Mouse (Mus musculus) MEL (cell line): ENCODE data around the gene Ttc32. TPM values are rescaled to one million over a fixed set of nuclear protein-coding genes. Genes with fewer than 3 reads are reported as not detected.

Experiments
- DNase-seq: peaks from one replicate; pipeline ENCODE4 v3.0.0; 2011; ENCODE audit warnings: low read depth, low spot score
- H3K27ac ChIP-seq: 2 replicates; pipeline ENCODE4 v1.5.1; 2012; ENCODE audit warnings: low read depth, mild to moderate bottlenecking, control low read depth, low read length, moderate library complexity; ENCODE audit not compliant: control insufficient read depth
- H3K27me3 ChIP-seq, 2 experiments: fragments of 150-350 bp in 1 of 2; sonication (generic) in 1 of 2; 2 replicates each; pipeline ENCODE4 v1.6.1; 2012; ENCODE audit warnings: low read length in 2 of 2, mild to moderate bottlenecking in 2 of 2, improper control_type of control experiment in 1 of 2, moderate library complexity in 1 of 2; ENCODE audit not compliant: insufficient read depth in 2 of 2, control insufficient read depth in 1 of 2
- H3K36me3 ChIP-seq, 2 experiments: 2 replicates each; pipeline ENCODE4 v1.6.1; 2012 to 2014; ENCODE audit warnings: low read length in 2 of 2, improper control_type of control experiment in 1 of 2, inconsistent platforms in 1 of 2, mild to moderate bottlenecking in 1 of 2; ENCODE audit not compliant: insufficient read depth in 2 of 2, control insufficient read depth in 1 of 2
- H3K4me1 ChIP-seq, 2 experiments: fragments of 150-350 bp in 1 of 2; sonication (generic) in 1 of 2; 2 replicates each; pipeline ENCODE4 v1.6.1; 2012; ENCODE audit warnings: low read length in 2 of 2, improper control_type of control experiment in 1 of 2, mild to moderate bottlenecking in 1 of 2; ENCODE audit not compliant: insufficient read depth in 2 of 2, control insufficient read depth in 1 of 2
- H3K4me3 ChIP-seq, 2 experiments: fragments of 150-350 bp in 1 of 2; sonication (generic) in 1 of 2; 2 replicates each; pipeline ENCODE4 v1.5.1; 2012; ENCODE audit warnings: low read depth in 2 of 2, low read length in 2 of 2, mild to moderate bottlenecking in 2 of 2, moderate library complexity in 2 of 2, control low read depth in 1 of 2, improper control_type of control experiment in 1 of 2; ENCODE audit not compliant: control insufficient read depth in 1 of 2, insufficient read depth in 1 of 2
- H3K79me2 ChIP-seq: 2 replicates; pipeline ENCODE4 v1.6.1; 2012; ENCODE audit warnings: mild to moderate bottlenecking, low read length, moderate library complexity; ENCODE audit not compliant: control insufficient read depth, poor library complexity, insufficient read depth
- H3K9ac ChIP-seq: 2 replicates; pipeline ENCODE4 v1.6.1; 2012; ENCODE audit warnings: low read depth, mild to moderate bottlenecking, control low read depth, low read length, moderate library complexity; ENCODE audit not compliant: control insufficient read depth, poor library complexity, severe bottlenecking
- H3K9me3 ChIP-seq: fragments of 150-350 bp; sonication (generic); replicated peaks from 2 replicates; pipeline ENCODE4 v1.6.1; 2012; ENCODE audit warnings: mild to moderate bottlenecking, low read length, improper control_type of control experiment, moderate library complexity; ENCODE audit not compliant: insufficient read depth
- BHLHE40 ChIP-seq: IDR thresholded peaks from 2 replicates; pipeline ENCODE4 v1.6.1; 2012; ENCODE audit warnings: low read depth, mild to moderate bottlenecking, inconsistent platforms, low read length, improper control_type of control experiment, borderline replicate concordance
- CHD1 ChIP-seq: IDR thresholded peaks from 2 replicates; pipeline ENCODE4 v1.6.1; 2012; ENCODE audit warnings: low read depth, mild to moderate bottlenecking, inconsistent platforms, low read length, improper control_type of control experiment
- CTCF ChIP-seq, 3 experiments: IDR thresholded peaks in 2 of 3; conservative IDR thresholded peaks in 1 of 3; 2 replicates each; pipeline ENCODE4 v1.5.1; 2011 to 2012; ENCODE audit warnings: low read length in 3 of 3, low read depth in 2 of 3, mild to moderate bottlenecking in 2 of 3, improper control_type of control experiment in 1 of 3, inconsistent platforms in 1 of 3, mixed read lengths in 1 of 3, moderate library complexity in 1 of 3; ENCODE audit not compliant: control insufficient read depth in 1 of 3, insufficient read depth in 1 of 3, poor library complexity in 1 of 3, severe bottlenecking in 1 of 3
- E2F4 ChIP-seq: IDR thresholded peaks from 2 replicates; pipeline ENCODE4 v1.6.1; 2011; ENCODE audit warnings: low read depth, low read length, improper control_type of control experiment, borderline replicate concordance
- ELF1 ChIP-seq: IDR thresholded peaks from 2 replicates; pipeline ENCODE4 v1.6.1; 2014; ENCODE audit warnings: low read depth, mild to moderate bottlenecking, inconsistent platforms, low read length, improper control_type of control experiment, moderate library complexity
- EP300 ChIP-seq, 2 experiments: IDR thresholded peaks; 2 replicates each; pipeline ENCODE4 v1.6.1; 2011; ENCODE audit warnings: improper control_type of control experiment in 2 of 2, low read length in 2 of 2, low read depth in 1 of 2, mild to moderate bottlenecking in 1 of 2
- ETS1 ChIP-seq: IDR thresholded peaks from 2 replicates; pipeline ENCODE4 v1.6.1; 2012; ENCODE audit warnings: low read depth, mild to moderate bottlenecking, inconsistent platforms, low read length, improper control_type of control experiment, moderate library complexity
- GATA1 ChIP-seq: IDR thresholded peaks from 2 replicates; pipeline ENCODE4 v1.6.1; 2011; ENCODE audit warnings: low read depth, low read length, improper control_type of control experiment
- HCFC1 ChIP-seq: IDR thresholded peaks from 2 replicates; pipeline ENCODE4 v1.6.1; 2012; ENCODE audit warnings: low read depth, mild to moderate bottlenecking, inconsistent platforms, low read length, improper control_type of control experiment, moderate library complexity
- JUND ChIP-seq: IDR thresholded peaks from 2 replicates; pipeline ENCODE4 v1.6.1; 2011; ENCODE audit warnings: low read depth, mild to moderate bottlenecking, improper control_type of control experiment, low read length
- MAFK ChIP-seq: IDR thresholded peaks from 2 replicates; pipeline ENCODE4 v1.6.1; 2011; ENCODE audit warnings: low read depth, mild to moderate bottlenecking, low read length, improper control_type of control experiment, borderline replicate concordance
- MAX ChIP-seq: IDR thresholded peaks from 2 replicates; pipeline ENCODE4 v1.6.1; 2011; ENCODE audit warnings: low read length, improper control_type of control experiment
- MYB ChIP-seq: IDR thresholded peaks from 2 replicates; pipeline ENCODE4 v1.6.1; 2011; ENCODE audit warnings: mild to moderate bottlenecking, low read depth, low read length, improper control_type of control experiment
- NELFE ChIP-seq: IDR thresholded peaks from 2 replicates; pipeline ENCODE4 v1.6.1; 2011; ENCODE audit warnings: low read depth, low read length, improper control_type of control experiment
- POLR2AphosphoS2 ChIP-seq: IDR thresholded peaks from 2 replicates; pipeline ENCODE4 v1.6.1; 2011; ENCODE audit warnings: low read length, improper control_type of control experiment
- UBTF ChIP-seq: IDR thresholded peaks from 2 replicates; pipeline ENCODE4 v1.6.1; 2012; ENCODE audit warnings: low read depth, mild to moderate bottlenecking, inconsistent platforms, low read length, improper control_type of control experiment, moderate library complexity, borderline replicate concordance; ENCODE audit not compliant: insufficient read depth
- USF2 ChIP-seq, 2 experiments: IDR thresholded peaks; 2 replicates each; pipeline ENCODE4 v1.6.1; 2011 to 2012; ENCODE audit warnings: improper control_type of control experiment in 2 of 2, low read length in 2 of 2, borderline replicate concordance in 1 of 2, inconsistent platforms in 1 of 2, low read depth in 1 of 2, mild to moderate bottlenecking in 1 of 2; ENCODE audit not compliant: insufficient read depth in 1 of 2
- ZC3H11A ChIP-seq: IDR thresholded peaks from 2 replicates; pipeline ENCODE4 v1.6.1; 2012; ENCODE audit warnings: low read depth, mild to moderate bottlenecking, inconsistent platforms, low read length, improper control_type of control experiment
- ZKSCAN1 ChIP-seq: IDR thresholded peaks from 2 replicates; pipeline ENCODE4 v1.6.1; 2012; ENCODE audit warnings: low read depth, mild to moderate bottlenecking, inconsistent platforms, low read length, improper control_type of control experiment, moderate library complexity
- ZNF384 ChIP-seq: IDR thresholded peaks from 2 replicates; pipeline ENCODE4 v1.6.1; 2012; ENCODE audit warnings: low read depth, mild to moderate bottlenecking, inconsistent platforms, low read length, improper control_type of control experiment
- polyA plus RNA-seq, 2 experiments: library from polyadenylated mRNA; stranded (reverse) in 1 of 2; unstranded in 1 of 2; fragments of >175 nt in 1 of 2; fragments of >200 nt in 1 of 2; gene quantifications; 2 replicates each; pipeline versions ENCODE4 v1.2.1 to v1.2.4; 2012; ENCODE audit warnings: low replicate concordance in 2 of 2, low read depth in 1 of 2; ENCODE audit not compliant: insufficient read length in 2 of 2, insufficient read depth in 1 of 2, missing spikeins in 1 of 2
- total RNA-seq: library from RNA; depleted of rRNA; stranded (reverse); fragments of 300-350 nt; gene quantifications from 2 replicates; pipeline ENCODE4 v1.2.3, GENCODE M21; 2012

The Ttc32 gene
- total and polyA plus RNA-seq, 3 experiments, result 7.3 to 7.4 TPM; not detected in 1

DNA sequence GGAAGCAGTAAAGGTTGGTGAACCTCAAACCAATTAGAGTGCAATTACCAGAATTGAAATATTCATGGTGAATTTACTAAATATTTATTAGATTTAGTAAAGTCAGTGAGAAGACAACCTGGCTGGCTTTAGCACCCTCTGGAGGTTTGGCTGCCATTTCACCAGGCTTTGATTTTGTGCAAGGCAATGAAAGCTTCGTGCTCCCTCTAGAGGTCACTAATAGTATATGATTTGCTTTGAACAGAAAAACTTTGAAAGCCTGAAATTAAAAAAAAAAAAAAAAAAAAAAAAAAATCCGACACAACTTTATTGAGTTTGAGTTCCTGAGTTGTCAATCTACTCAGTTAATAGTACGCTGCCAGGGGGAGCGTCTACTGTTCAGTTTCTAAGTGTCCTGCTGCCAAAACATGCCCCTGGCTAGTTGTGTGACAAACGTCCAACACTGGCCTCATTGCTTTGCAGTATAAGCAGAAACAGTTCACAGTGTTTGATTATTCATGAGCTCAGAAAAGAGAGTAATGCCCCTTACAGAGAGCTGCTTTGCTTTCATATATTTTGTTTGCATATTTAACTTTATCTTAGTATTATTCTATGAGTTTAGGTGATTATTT lies 27.7 kb upstream of the Ttc32 start (continued):
- no peak for TF ChIP-seq MYB

DNA sequence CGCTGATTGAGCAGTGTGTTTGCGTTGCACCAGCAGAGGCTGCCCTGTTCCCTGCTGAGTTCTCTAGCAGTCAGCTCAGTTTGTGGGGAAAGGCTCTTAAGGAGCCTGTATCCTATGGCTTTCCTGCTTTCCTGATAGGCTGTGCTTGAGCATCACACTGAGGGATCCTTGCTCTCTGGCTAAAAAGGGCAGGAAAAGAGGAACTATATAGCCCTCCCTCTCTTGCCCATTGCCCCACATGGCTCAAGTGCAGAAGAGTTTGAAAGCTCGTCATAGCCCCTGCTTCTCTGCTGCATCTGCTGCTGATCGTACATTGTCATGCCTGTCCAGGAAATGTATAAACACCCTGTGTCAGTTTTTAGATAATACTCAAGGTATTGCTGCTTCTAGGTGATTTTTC lies 22.7 kb upstream of the Ttc32 start:
- Histone ChIP-seq H3K79me2 (no peaks in the 10 kb centered on the region), H3K27me3 (no peaks in the 10 kb centered on the region), H3K4me3 (no peak overlapping the region), H3K36me3 (no peaks in the 10 kb centered on the region), H3K9ac (no peak overlapping the region), H3K27ac (no peak overlapping the region), H3K4me1 (no peaks in the 10 kb centered on the region), H3K9me3 (no peaks in the 10 kb centered on the region)
- DNase-seq, result no peak
- TF ChIP-seq CHD1 (no peak), ETS1 (no peak), POLR2AphosphoS2 (no peak), ZNF384 (no peak), ELF1 (no peak), MAFK (no peak), ZKSCAN1 (no peak), ZC3H11A (no peak), NELFE (no peak), HCFC1 (no peak), CTCF (IDR thresholded peaks at IDR 0.05 in 2 of 3, conservative IDR thresholded peaks at IDR 0.05 in 1 of 3; ENCODE audit: control insufficient read depth in 1 of 3, insufficient read depth in 1 of 3, low read depth in 2 of 3, low read length in 3 of 3, poor library complexity in 1 of 3, severe bottlenecking in 1 of 3) (no peak), UBTF (no peak), MAX (no peak), EP300 (IDR thresholded peaks at IDR 0.05; ENCODE audit: low read depth in 1 of 2, low read length in 2 of 2) (no peak), GATA1 (no peak), E2F4 (no peak), USF2 (IDR thresholded peaks at IDR 0.05; ENCODE audit: borderline replicate concordance in 1 of 2, insufficient read depth in 1 of 2, low read depth in 1 of 2, low read length in 2 of 2) (no peak), BHLHE40 (no peak), JUND (no peak)
